Mouse (Mus musculus) midbrain, embryonic 15.5 days (tissue): ENCODE results near the gene Vrtn. TPM values are rescaled to one million over a fixed set of nuclear protein-coding genes. Genes with fewer than 3 reads are reported as not detected.

Source experiments
- ATAC-seq: fragments of 200-750 bp; cut with Nextera tagmentation; replicated peaks from 2 replicates; pipeline ENCODE4 v1.8.0; 2017; ENCODE audit warnings: moderate TSS enrichment
- H3K27ac ChIP-seq: fragments of 300-500 bp; sonication (generic); 2 replicates; pipeline ENCODE4 v1.5.1; 2015; ENCODE audit warnings: mild to moderate bottlenecking, inconsistent platforms
- H3K27me3 ChIP-seq: fragments of 300-500 bp; sonication (generic); replicated peaks from 2 replicates; pipeline ENCODE4 v1.6.1; 2015; ENCODE audit warnings: inconsistent platforms
- H3K36me3 ChIP-seq: fragments of 300-500 bp; sonication (generic); replicated peaks from 2 replicates; pipeline ENCODE4 v1.6.1; 2015; ENCODE audit warnings: inconsistent platforms
- H3K4me1 ChIP-seq: fragments of 300-500 bp; sonication (generic); 2 replicates; pipeline ENCODE4 v1.6.1; 2015; ENCODE audit warnings: inconsistent platforms
- H3K4me2 ChIP-seq: fragments of 300-500 bp; sonication (generic); 2 replicates; pipeline ENCODE4 v1.6.1; 2015; ENCODE audit warnings: inconsistent platforms, mild to moderate bottlenecking, moderate library complexity
- H3K4me3 ChIP-seq: fragments of 300-500 bp; sonication (generic); 2 replicates; pipeline ENCODE4 v1.5.1; 2015; ENCODE audit warnings: mild to moderate bottlenecking, inconsistent platforms
- H3K9ac ChIP-seq: fragments of 300-500 bp; sonication (generic); 2 replicates; pipeline ENCODE4 v1.6.1; 2015; ENCODE audit warnings: mild to moderate bottlenecking, inconsistent platforms
- H3K9me3 ChIP-seq: fragments of 300-500 bp; sonication (generic); 2 replicates; pipeline ENCODE4 v1.6.1; 2016; ENCODE audit warnings: inconsistent platforms
- WGBS: fragments of 180-500 bp; shearing (Covaris S2); methylation state at CpG from one replicate; pipeline ENCODE4 v1.1.7; 2015; ENCODE audit warnings: mixed read lengths; 5-methylcytosine and 5-hydroxymethylcytosine counted together
- polyA plus RNA-seq: library from polyadenylated mRNA; unstranded; fragments of >200 nt; fragmentation: Nextera tagmentation; extraction: Ambion mirVana; gene quantifications from 2 replicates; pipeline ENCODE4 v1.2.1, GENCODE M21; 2015

Gene Vrtn
- polyA plus RNA-seq: 0.09 TPM in 1 of 2 replicates, not detected in the other

DNA sequence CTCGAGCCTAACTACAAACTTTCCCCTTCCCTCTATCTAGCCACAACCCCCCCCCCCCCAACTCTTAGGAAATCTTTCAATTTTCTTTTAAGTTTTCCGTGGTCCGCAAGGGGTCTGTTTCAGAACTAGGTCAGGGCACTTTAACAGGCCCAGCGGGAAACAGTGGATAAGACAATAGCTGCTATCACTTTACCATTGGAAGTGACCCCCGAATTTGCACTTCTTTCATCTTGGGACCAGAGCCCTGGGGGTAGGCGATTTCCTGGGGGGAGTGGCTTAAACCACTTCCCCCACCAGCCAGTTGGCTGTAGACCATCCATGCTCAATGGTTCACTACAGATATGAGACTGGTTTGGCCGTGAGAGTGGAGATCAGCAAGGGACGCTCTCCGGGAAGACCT, at the start of gene Vrtn:
Gene Vrtn (plus strand): TSS at position 366 of the 400 bp plus-strand sequence.
- Histone ChIP-seq H3K4me1 (peaks cover 7% of the 10 kb centered on the region; the same call in 1 of the 2 replicates), H3K9ac (no peak within 1 kb of the TSS), H3K4me2 (no peak within 1 kb of the TSS), H3K4me3 (no peak within 1 kb of the TSS), H3K27ac (no peak within 1 kb of the TSS), H3K9me3 (no peaks in the 10 kb centered on the region), H3K36me3 (no peaks in the 10 kb centered on the region), H3K27me3 (peaks cover 45% of the 10 kb centered on the region)
- 9% methylated on average over 9 of the region's 9 CpGs for WGBS
- no peak for ATAC-seq

DNA sequence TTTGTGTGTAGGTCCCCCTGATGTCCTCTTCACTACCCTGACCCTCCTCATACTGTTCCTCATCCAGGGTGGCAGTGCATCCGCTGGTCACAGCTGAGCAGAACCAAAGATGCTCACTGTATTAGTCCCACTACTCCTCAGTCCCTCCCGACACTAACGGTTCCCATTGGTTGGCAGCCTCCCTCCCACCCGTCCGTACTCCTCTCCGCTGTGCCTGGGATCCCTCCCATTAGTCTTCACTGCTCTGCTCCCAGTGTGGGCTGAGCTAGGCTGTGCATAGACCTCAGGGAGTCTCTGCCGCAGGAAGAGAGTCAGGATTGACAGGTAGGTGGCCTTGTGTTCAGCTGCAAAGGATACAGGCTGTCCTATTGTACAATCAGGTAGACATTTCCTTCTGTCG, 42.5 kb upstream of the Vrtn start:
- Histone ChIP-seq H3K27ac (no peak overlapping the region), H3K4me2 (no peak overlapping the region), H3K4me3 (no peak overlapping the region), H3K36me3 (no peaks in the 10 kb centered on the region), H3K9ac (no peak overlapping the region), H3K9me3 (no peaks in the 10 kb centered on the region), H3K27me3 (no peaks in the 10 kb centered on the region), H3K4me1 (no peaks in the 10 kb centered on the region)
- no peak for ATAC-seq
- WGBS: 21% methylated on average over 8 of the region's 8 CpGs

DNA sequence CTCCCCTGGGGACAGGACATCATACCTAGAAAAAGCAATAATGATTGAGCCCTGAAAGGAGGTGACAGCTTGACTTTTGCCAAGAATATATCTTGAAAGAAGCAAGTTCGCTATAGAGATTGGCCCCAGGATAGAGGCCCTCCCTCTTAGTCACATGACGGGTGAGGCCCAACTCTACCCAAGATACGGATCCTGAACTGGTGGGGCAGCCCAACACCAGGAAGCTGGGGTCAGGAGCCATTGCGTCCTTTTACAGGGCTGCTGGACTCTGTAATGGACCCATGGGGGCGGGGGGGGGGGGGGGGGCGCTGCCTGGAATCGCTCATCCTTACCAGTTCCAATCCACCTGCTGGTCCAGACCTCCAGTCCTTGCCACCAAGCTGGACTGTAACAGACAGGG, 36.8 kb upstream of the Vrtn start:
- H3K9ac ChIP-seq: no peak overlapping the region
- H3K27ac ChIP-seq: no peak overlapping the region
- no peaks in the 10 kb centered on the region for H3K9me3 ChIP-seq
- no peaks in the 10 kb centered on the region for H3K4me1 ChIP-seq
- no peak overlapping the region for H3K4me2 ChIP-seq
- WGBS: 85% methylated on average over 6 of the region's 7 CpGs
- H3K4me3 ChIP-seq: no peak overlapping the region
- H3K27me3 ChIP-seq: no peaks in the 10 kb centered on the region
- no peak for ATAC-seq
- no peaks in the 10 kb centered on the region for H3K36me3 ChIP-seq

DNA sequence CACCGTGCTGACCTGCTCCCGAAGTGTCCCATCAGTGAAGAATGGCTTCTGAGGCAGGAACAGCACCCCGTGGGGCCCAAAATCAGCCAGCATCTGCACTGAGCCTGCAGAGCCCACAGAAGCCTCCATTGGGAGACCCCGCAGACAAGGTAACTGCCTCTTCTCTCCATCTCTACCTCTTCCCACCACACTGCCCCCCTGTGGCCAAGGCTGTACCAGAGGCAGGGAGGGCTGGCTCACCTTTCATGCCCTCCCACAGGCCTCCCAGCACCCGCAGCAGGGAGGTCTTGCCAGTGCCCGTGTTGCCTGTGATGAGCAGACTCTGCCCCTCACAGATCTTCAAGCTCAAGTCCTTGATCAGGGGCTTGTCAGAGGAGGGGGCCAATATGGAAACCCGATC, 35.0 kb upstream of the Vrtn start:
- Histone ChIP-seq H3K27ac (no peak overlapping the region), H3K4me3 (no peak overlapping the region), H3K9ac (no peak overlapping the region), H3K4me1 (no peaks in the 10 kb centered on the region), H3K36me3 (no peaks in the 10 kb centered on the region), H3K9me3 (no peaks in the 10 kb centered on the region), H3K4me2 (no peak overlapping the region), H3K27me3 (no peaks in the 10 kb centered on the region)
- WGBS: 74% methylated on average over 7 of the region's 7 CpGs
- ATAC-seq: no peak

DNA sequence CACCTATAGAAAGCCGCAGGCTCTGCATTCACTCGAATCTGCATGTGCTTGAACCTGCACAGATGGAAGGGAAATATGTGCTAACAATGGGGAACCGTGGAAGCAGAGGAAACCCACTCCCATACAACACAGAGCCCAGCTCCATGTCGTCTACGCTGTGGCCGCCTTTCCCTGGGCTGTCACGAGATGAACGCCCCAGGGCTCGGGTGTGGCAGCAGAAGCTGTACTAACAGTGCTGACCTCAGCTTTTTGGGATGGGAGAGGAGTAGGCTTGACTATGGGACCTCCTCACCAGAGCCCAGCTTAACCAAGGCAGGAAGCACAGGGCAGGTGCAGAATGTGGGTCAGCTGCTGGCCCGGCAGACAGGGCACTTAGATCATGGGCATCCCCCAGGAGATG, 29.1 kb upstream of the Vrtn start:
- WGBS: 89% methylated on average over 10 of the region's 10 CpGs
- Histone ChIP-seq H3K27ac (no peak overlapping the region), H3K36me3 (no peaks in the 10 kb centered on the region), H3K4me2 (no peak overlapping the region), H3K4me3 (no peak overlapping the region), H3K9me3 (no peaks in the 10 kb centered on the region), H3K27me3 (no peaks in the 10 kb centered on the region), H3K4me1 (peaks cover 8% of the 10 kb centered on the region), H3K9ac (no peak overlapping the region)
- ATAC-seq: no peak

DNA sequence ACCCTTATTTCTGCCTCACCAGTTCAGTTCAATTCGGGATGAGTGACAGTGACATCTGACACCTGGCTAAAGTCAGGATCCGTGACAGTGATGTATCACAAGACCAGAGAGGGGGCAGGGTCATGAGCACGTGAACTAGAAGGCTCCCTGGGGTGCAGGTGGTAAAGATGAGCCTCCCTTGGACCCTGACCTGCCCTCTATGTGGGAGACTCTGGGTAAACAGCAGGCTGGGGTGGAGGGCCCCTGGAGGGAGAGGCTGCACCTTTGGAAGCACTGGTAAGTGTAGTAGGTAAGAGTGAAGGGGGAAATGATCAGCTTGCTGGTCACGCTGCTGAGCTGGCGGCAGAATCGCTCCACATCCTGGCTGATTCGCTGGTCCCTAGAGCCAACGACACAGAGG, 28.3 kb upstream of the Vrtn start:
- 75% methylated on average over 8 of the region's 8 CpGs for WGBS
- ATAC-seq: no peak
- Histone ChIP-seq H3K4me2 (no peak overlapping the region), H3K9ac (no peak overlapping the region), H3K27ac (no peak overlapping the region), H3K27me3 (no peaks in the 10 kb centered on the region), H3K9me3 (no peaks in the 10 kb centered on the region), H3K4me1 (peaks cover 9% of the 10 kb centered on the region), H3K36me3 (no peaks in the 10 kb centered on the region), H3K4me3 (no peak overlapping the region)

DNA sequence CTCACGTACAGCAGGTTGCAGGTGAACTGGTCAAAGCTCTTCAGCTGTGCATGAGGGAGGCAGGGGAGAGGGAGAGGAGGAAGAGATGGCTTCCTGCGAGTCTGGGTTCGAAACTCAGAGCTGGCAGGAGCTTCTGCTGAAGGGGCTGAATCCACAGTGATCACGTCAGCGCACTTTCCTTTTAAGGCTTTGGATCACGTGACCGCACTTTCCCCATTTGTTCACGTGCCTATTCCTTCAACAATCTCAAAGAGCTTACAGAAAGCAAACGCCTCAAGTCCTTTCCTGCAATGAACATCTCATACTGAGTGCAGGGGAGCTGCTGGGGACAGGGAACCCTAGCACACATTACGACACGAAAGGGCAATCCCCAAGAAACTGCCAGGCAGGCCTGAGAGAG, 26.8 kb upstream of the Vrtn start:
- 87% methylated on average over 11 of the region's 11 CpGs for WGBS
- no peak for ATAC-seq
- Histone ChIP-seq H3K4me1 (peaks cover 13% of the 10 kb centered on the region), H3K36me3 (no peaks in the 10 kb centered on the region), H3K27me3 (no peaks in the 10 kb centered on the region), H3K27ac (no peak overlapping the region), H3K9ac (no peak overlapping the region), H3K4me2 (no peak overlapping the region), H3K9me3 (no peaks in the 10 kb centered on the region), H3K4me3 (no peak overlapping the region)

DNA sequence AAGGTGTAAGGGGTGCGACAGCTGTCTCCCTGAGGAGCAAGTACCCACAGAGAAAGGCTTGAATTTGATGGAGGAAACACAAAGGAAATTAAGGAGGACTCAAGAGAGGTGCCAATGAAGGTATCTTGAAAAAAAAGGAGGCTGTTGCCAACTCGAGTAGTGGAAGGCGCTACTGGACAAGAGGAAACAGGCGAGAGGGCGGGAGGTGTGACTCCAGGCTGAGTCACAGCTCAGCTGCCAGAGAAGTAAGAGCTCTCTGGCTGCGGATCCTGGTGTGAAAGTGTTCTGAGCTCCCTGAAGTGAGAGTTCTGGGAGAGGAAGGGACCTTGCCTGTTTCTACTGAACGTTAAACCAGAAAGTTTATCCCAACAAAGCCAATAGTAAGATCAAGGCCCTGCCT, 26.3 kb upstream of the Vrtn start:
- Histone ChIP-seq H3K27me3 (no peaks in the 10 kb centered on the region), H3K9ac (no peak overlapping the region), H3K4me1 (peaks cover 13% of the 10 kb centered on the region), H3K4me3 (no peak overlapping the region), H3K27ac (no peak overlapping the region), H3K9me3 (no peaks in the 10 kb centered on the region), H3K36me3 (no peaks in the 10 kb centered on the region), H3K4me2 (no peak overlapping the region)
- ATAC-seq: no peak
- WGBS: 79% methylated on average over 7 of the region's 7 CpGs

DNA sequence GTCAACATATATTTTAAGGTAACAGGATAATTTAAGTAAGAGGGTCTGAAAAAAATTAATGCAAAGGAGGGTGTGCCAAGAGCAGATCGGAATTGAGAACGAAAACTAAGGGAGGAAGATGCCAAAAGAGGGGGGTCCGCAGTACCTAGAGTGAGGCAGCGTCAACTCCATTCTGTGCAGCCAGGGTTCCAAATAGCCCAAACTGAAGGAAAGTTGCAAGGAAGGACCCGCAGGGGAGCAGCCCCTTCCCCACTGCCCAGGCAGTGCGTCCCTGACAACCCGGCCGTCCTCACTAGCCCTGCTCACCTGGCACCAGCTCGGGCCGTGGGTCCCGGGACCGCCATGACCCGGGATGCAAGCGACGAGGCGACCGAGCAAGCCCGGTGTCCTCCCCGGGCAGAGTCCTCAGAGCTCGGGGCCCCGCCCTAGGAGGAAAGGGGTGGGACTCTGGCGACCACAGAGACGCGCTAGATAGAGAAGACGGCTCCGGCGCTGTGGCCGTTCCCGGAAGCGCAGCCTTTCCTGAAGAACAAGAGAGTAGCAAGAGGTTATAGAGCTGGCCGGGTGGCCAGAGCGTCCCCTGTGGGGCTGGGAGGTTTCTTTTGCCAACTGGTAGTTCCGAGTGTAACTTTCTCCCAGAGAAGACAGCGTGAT, 23.7 kb upstream of the Vrtn start, which contains the start of gene Abcd4:
Gene Abcd4 (minus strand): TSS at position 437 of the 654 bp plus-strand sequence.
- Histone ChIP-seq H3K9ac (peak within 1 kb of the TSS; percentile 85), H3K9me3 (no peaks in the 10 kb centered on the region), H3K4me2 (peak within 1 kb of the TSS; percentile 59), H3K36me3 (no peaks in the 10 kb centered on the region), H3K4me3 (peak within 1 kb of the TSS; percentile 81), H3K4me1 (peaks cover 13% of the 10 kb centered on the region), H3K27me3 (no peaks in the 10 kb centered on the region), H3K27ac (peak within 1 kb of the TSS; percentile 48; the same call in 1 of the 2 replicates)
- under 1% methylated on average over 34 of the region's 34 CpGs for WGBS
- ATAC-seq: peak; percentile 98

DNA sequence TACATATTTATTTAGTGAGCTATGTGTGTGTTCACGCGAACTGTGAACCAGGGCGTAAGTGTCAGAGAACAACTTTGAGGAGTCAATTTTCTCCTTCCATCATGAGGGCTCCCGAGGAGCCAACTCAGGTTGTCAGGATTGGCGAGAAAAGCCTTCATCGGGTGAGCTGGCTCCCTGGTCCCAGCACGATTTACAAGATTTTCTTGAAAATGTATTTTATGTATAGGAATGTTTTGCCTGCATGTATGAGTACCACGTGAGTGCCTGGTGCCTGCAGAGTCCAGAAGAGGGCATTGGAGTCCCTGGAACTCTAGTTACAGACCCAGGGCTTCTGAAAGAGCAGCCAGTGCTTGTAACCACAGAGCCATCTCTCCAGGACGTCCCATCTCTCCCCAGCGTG, 23.2 kb upstream of the Vrtn start:
- WGBS: 5% methylated on average over 10 of the region's 10 CpGs
- peak overlapping the region; percentile 81 for H3K4me3 ChIP-seq
- no peaks in the 10 kb centered on the region for H3K9me3 ChIP-seq
- no peaks in the 10 kb centered on the region for H3K36me3 ChIP-seq
- no peaks in the 10 kb centered on the region for H3K27me3 ChIP-seq
- H3K9ac ChIP-seq: peak overlapping the region; percentile 24; the same call in 1 of the 2 replicates
- peak; percentile 70 for ATAC-seq
- H3K4me1 ChIP-seq: peaks cover 13% of the 10 kb centered on the region
- H3K4me2 ChIP-seq: peak overlapping the region; percentile 59
- H3K27ac ChIP-seq: no peak overlapping the region

DNA sequence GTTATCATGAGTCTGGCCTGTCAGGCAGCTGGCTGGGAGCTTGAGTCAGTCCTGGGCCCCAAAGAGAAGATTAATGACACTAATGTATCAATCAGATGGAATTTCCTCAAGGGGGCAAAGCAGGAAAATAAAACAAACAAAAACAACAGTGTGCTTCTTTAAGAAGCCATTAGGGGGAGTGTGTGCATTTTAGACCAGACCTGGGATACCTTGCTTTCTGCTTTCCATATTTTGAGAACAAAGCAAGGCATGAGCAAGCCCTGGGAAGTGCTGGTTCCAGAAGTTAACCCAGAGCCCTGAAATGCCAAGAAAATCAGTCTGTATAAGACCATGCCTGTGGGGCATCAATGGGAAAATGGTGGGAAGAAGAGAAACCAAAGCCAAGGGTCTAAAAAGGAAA, 19.8 kb upstream of the Vrtn start:
- no peak for ATAC-seq

DNA sequence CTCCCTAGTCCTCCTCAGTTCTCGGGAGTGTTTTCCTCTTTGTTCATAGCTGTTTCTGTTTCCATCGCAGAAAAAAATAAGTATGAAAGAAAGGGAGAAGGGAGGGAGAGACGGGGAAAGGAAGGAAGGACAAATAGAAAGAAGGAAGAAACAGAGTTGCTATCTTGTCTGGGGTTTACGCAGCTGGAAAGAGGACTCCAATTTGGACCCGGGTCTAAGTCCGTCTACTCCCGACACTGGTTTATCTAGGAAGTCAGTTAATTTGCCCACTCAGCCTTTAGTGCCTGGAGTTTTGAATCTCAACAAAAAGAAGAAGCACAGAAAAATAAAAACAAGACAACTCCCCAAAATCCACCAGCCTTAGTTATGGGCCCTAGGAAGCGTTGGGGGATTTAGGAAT, 16.2 kb upstream of the Vrtn start:
- Histone ChIP-seq H3K4me2 (no peak overlapping the region), H3K27ac (no peak overlapping the region), H3K9ac (no peak overlapping the region), H3K9me3 (no peaks in the 10 kb centered on the region), H3K4me1 (peaks cover 9% of the 10 kb centered on the region), H3K36me3 (no peaks in the 10 kb centered on the region), H3K27me3 (no peaks in the 10 kb centered on the region), H3K4me3 (no peak overlapping the region)
- ATAC-seq: no peak
- 19% methylated on average over 8 of the region's 8 CpGs for WGBS

More for the DNA sequence above, 19.8 kb upstream of the Vrtn start:
- Histone ChIP-seq H3K27me3 (no peaks in the 10 kb centered on the region), H3K4me3 (no peak overlapping the region), H3K36me3 (no peaks in the 10 kb centered on the region), H3K9ac (no peak overlapping the region), H3K27ac (no peak overlapping the region), H3K4me2 (no peak overlapping the region), H3K9me3 (no peaks in the 10 kb centered on the region), H3K4me1 (peaks cover 19% of the 10 kb centered on the region)

DNA sequence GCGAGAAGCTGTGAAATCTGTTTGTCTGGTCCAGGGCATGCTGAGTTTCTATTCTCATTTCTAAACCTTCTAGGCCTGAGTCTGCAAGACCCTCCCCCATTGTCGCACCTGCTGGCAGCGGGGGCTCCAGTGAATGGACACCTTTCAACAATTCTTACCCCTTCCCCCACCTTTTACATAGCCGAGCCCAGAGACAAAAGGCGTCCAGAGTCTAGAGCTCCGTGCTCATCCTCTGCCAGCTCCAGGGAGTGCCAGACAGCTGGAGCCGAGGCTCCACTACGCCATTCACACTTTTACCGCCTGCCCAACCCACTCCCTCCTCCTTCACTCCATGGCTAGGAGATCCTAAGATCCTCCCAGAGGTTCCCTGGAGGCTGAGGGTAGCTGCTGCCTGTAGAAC, 15.7 kb upstream of the Vrtn start:
- no peak for ATAC-seq
- H3K36me3 ChIP-seq: no peaks in the 10 kb centered on the region
- no peak overlapping the region for H3K4me3 ChIP-seq
- no peak overlapping the region; the same call in 1 of the 2 replicates for H3K27ac ChIP-seq
- no peaks in the 10 kb centered on the region for H3K27me3 ChIP-seq
- peak overlapping the region; percentile 37 for H3K4me2 ChIP-seq
- peaks cover 9% of the 10 kb centered on the region for H3K4me1 ChIP-seq
- H3K9ac ChIP-seq: no peak overlapping the region; the same call in 1 of the 2 replicates
- 5% methylated on average over 9 of the region's 9 CpGs for WGBS
- H3K9me3 ChIP-seq: no peaks in the 10 kb centered on the region
